Mouse (Mus musculus) erythroblast, adult 5-6 weeks (primary cell): ENCODE measurements around the gene Il4i1. TPM values are rescaled to one million over a fixed set of nuclear protein-coding genes. Genes with fewer than 3 reads are reported as not detected.

ENCODE experiments used
- ATAC-seq: replicated peaks from 2 replicates; pipeline ENCODE4 v1.8.0; 2016; ENCODE audit warnings: moderate number of reproducible peaks, mild to moderate bottlenecking, moderate TSS enrichment, inconsistent platforms; ENCODE audit not compliant: poor library complexity, low FRiP score, severe bottlenecking
- total RNA-seq, 2 experiments: library from RNA; stranded (forward) in 1 of 2; stranded (reverse) in 1 of 2; fragments of 150-400 nt in 1 of 2; fragments of 200-764, 138-1000 nt in 1 of 2; gene quantifications; 2 replicates each; pipeline versions ENCODE4 v1.2.3 to v1.2.4; 2015 to 2017; ENCODE audit warnings: low replicate concordance in 2 of 2

Il4i1 gene
- total RNA-seq, 2 experiments from 2014 or later = 0.09 TPM; not detected in 1

GRCm38 (mm10) chr7:44846804-44847203 lies 30.6 kb downstream of the Il4i1 start:
- no peak for ATAC-seq

- ATAC-seq = no peak
Observed at GRCm38 (mm10) chr7:44847772-44848171, 31.6 kb downstream of the Il4i1 start.

- peak; percentile 76 for ATAC-seq
Observed at GRCm38 (mm10) chr7:44848561-44849415, 32.6 kb downstream of the Il4i1 start, which contains the start of the genes Akt1s1 and Tbc1d17. Akt1s1 (plus strand) TSS chr7:44848991. Tbc1d17 (minus strand) TSS chr7:44849079.

GRCm38 (mm10) chr7:44849416-44850111 lies 33.4 kb downstream of the Il4i1 start:
- peak; percentile 60 for ATAC-seq

GRCm38 (mm10) chr7:44850146-44850545 lies 34.0 kb downstream of the Il4i1 start:
- no peak for ATAC-seq

- ATAC-seq = no peak
Observed at GRCm38 (mm10) chr7:44850789-44851624, 34.8 kb downstream of the Il4i1 start.

- no peak for ATAC-seq
Observed at GRCm38 (mm10) chr7:44851625-44852234, 35.5 kb downstream of the Il4i1 start.

GRCm38 (mm10) chr7:44852259-44853027 lies 36.3 kb downstream of the Il4i1 start:
- ATAC-seq = no peak

GRCm38 (mm10) chr7:44853065-44853464 lies 36.9 kb downstream of the Il4i1 start:
- no peak for ATAC-seq

- 0 out of 2 replicates have a peak, but pooled peaks have one; percentile 3 for ATAC-seq
Observed at GRCm38 (mm10) chr7:44853596-44854355, 37.6 kb downstream of the Il4i1 start.

- ATAC-seq = peak; percentile 57
Observed at GRCm38 (mm10) chr7:44854356-44855031, 38.3 kb downstream of the Il4i1 start.

- ATAC-seq = no peak
Observed at GRCm38 (mm10) chr7:44855036-44855435, 38.8 kb downstream of the Il4i1 start.

- ATAC-seq = no peak
Observed at GRCm38 (mm10) chr7:44856265-44856916, 40.2 kb downstream of the Il4i1 start.

- ATAC-seq = peak; percentile 41
Observed at GRCm38 (mm10) chr7:44857042-44857552, 40.9 kb downstream of the Il4i1 start, which contains the start of gene Pnkp. Pnkp (plus strand) TSS chr7:44857139.

- ATAC-seq = peak; percentile 44; the same call in 1 of the 2 replicates
Observed at GRCm38 (mm10) chr7:44857905-44858304, 41.7 kb downstream of the Il4i1 start.

- no peak for ATAC-seq
Observed at GRCm38 (mm10) chr7:44859896-44860295, 43.7 kb downstream of the Il4i1 start.
